Mouse (Mus musculus) MEL (cell line): ENCODE results near the gene Dsn1. TPM values are rescaled to one million over a fixed set of nuclear protein-coding genes. Genes with fewer than 3 reads are reported as not detected.

ENCODE experiments used
- DNase-seq: peaks from one replicate; pipeline ENCODE4 v3.0.0; 2011; ENCODE audit warnings: low read depth, low spot score
- H3K27ac ChIP-seq: 2 replicates; pipeline ENCODE4 v1.5.1; 2012; ENCODE audit warnings: low read depth, mild to moderate bottlenecking, control low read depth, low read length, moderate library complexity; ENCODE audit not compliant: control insufficient read depth
- H3K27me3 ChIP-seq, 2 experiments: fragments of 150-350 bp in 1 of 2; sonication (generic) in 1 of 2; 2 replicates each; pipeline ENCODE4 v1.6.1; 2012; ENCODE audit warnings: low read length in 2 of 2, mild to moderate bottlenecking in 2 of 2, improper control_type of control experiment in 1 of 2, moderate library complexity in 1 of 2; ENCODE audit not compliant: insufficient read depth in 2 of 2, control insufficient read depth in 1 of 2
- H3K36me3 ChIP-seq, 2 experiments: 2 replicates each; pipeline ENCODE4 v1.6.1; 2012 to 2014; ENCODE audit warnings: low read length in 2 of 2, improper control_type of control experiment in 1 of 2, inconsistent platforms in 1 of 2, mild to moderate bottlenecking in 1 of 2; ENCODE audit not compliant: insufficient read depth in 2 of 2, control insufficient read depth in 1 of 2
- H3K4me1 ChIP-seq, 2 experiments: fragments of 150-350 bp in 1 of 2; sonication (generic) in 1 of 2; 2 replicates each; pipeline ENCODE4 v1.6.1; 2012; ENCODE audit warnings: low read length in 2 of 2, improper control_type of control experiment in 1 of 2, mild to moderate bottlenecking in 1 of 2; ENCODE audit not compliant: insufficient read depth in 2 of 2, control insufficient read depth in 1 of 2
- H3K4me3 ChIP-seq, 2 experiments: fragments of 150-350 bp in 1 of 2; sonication (generic) in 1 of 2; 2 replicates each; pipeline ENCODE4 v1.5.1; 2012; ENCODE audit warnings: low read depth in 2 of 2, low read length in 2 of 2, mild to moderate bottlenecking in 2 of 2, moderate library complexity in 2 of 2, control low read depth in 1 of 2, improper control_type of control experiment in 1 of 2; ENCODE audit not compliant: control insufficient read depth in 1 of 2, insufficient read depth in 1 of 2
- H3K79me2 ChIP-seq: 2 replicates; pipeline ENCODE4 v1.6.1; 2012; ENCODE audit warnings: mild to moderate bottlenecking, low read length, moderate library complexity; ENCODE audit not compliant: control insufficient read depth, poor library complexity, insufficient read depth
- H3K9ac ChIP-seq: 2 replicates; pipeline ENCODE4 v1.6.1; 2012; ENCODE audit warnings: low read depth, mild to moderate bottlenecking, control low read depth, low read length, moderate library complexity; ENCODE audit not compliant: control insufficient read depth, poor library complexity, severe bottlenecking
- H3K9me3 ChIP-seq: fragments of 150-350 bp; sonication (generic); replicated peaks from 2 replicates; pipeline ENCODE4 v1.6.1; 2012; ENCODE audit warnings: mild to moderate bottlenecking, low read length, improper control_type of control experiment, moderate library complexity; ENCODE audit not compliant: insufficient read depth
- BHLHE40 ChIP-seq: IDR thresholded peaks from 2 replicates; pipeline ENCODE4 v1.6.1; 2012; ENCODE audit warnings: low read depth, mild to moderate bottlenecking, inconsistent platforms, low read length, improper control_type of control experiment, borderline replicate concordance
- CHD1 ChIP-seq: IDR thresholded peaks from 2 replicates; pipeline ENCODE4 v1.6.1; 2012; ENCODE audit warnings: low read depth, mild to moderate bottlenecking, inconsistent platforms, low read length, improper control_type of control experiment
- CHD2 ChIP-seq: IDR thresholded peaks from 2 replicates; pipeline ENCODE4 v1.6.1; 2011; ENCODE audit warnings: low read length, improper control_type of control experiment
- CTCF ChIP-seq, 3 experiments: IDR thresholded peaks in 2 of 3; conservative IDR thresholded peaks in 1 of 3; 2 replicates each; pipeline ENCODE4 v1.5.1; 2011 to 2012; ENCODE audit warnings: low read length in 3 of 3, low read depth in 2 of 3, mild to moderate bottlenecking in 2 of 3, improper control_type of control experiment in 1 of 3, inconsistent platforms in 1 of 3, mixed read lengths in 1 of 3, moderate library complexity in 1 of 3; ENCODE audit not compliant: control insufficient read depth in 1 of 3, insufficient read depth in 1 of 3, poor library complexity in 1 of 3, severe bottlenecking in 1 of 3
- E2F4 ChIP-seq: IDR thresholded peaks from 2 replicates; pipeline ENCODE4 v1.6.1; 2011; ENCODE audit warnings: low read depth, low read length, improper control_type of control experiment, borderline replicate concordance
- ELF1 ChIP-seq: IDR thresholded peaks from 2 replicates; pipeline ENCODE4 v1.6.1; 2014; ENCODE audit warnings: low read depth, mild to moderate bottlenecking, inconsistent platforms, low read length, improper control_type of control experiment, moderate library complexity
- ETS1 ChIP-seq: IDR thresholded peaks from 2 replicates; pipeline ENCODE4 v1.6.1; 2012; ENCODE audit warnings: low read depth, mild to moderate bottlenecking, inconsistent platforms, low read length, improper control_type of control experiment, moderate library complexity
- GABPA ChIP-seq: IDR thresholded peaks from 2 replicates; pipeline ENCODE4 v1.6.1; 2012; ENCODE audit warnings: low read depth, mild to moderate bottlenecking, inconsistent platforms, low read length, improper control_type of control experiment, moderate library complexity
- JUND ChIP-seq: IDR thresholded peaks from 2 replicates; pipeline ENCODE4 v1.6.1; 2011; ENCODE audit warnings: low read depth, mild to moderate bottlenecking, improper control_type of control experiment, low read length
- MAFK ChIP-seq: IDR thresholded peaks from 2 replicates; pipeline ENCODE4 v1.6.1; 2011; ENCODE audit warnings: low read depth, mild to moderate bottlenecking, low read length, improper control_type of control experiment, borderline replicate concordance
- MAX ChIP-seq: IDR thresholded peaks from 2 replicates; pipeline ENCODE4 v1.6.1; 2011; ENCODE audit warnings: low read length, improper control_type of control experiment
- MAZ ChIP-seq: IDR thresholded peaks from 2 replicates; pipeline ENCODE4 v1.6.1; 2012; ENCODE audit warnings: low read depth, mild to moderate bottlenecking, inconsistent platforms, low read length, improper control_type of control experiment
- MEF2A ChIP-seq: IDR thresholded peaks from 2 replicates; pipeline ENCODE4 v1.6.1; 2014; ENCODE audit warnings: low read depth, mild to moderate bottlenecking, inconsistent platforms, low read length, improper control_type of control experiment; ENCODE audit not compliant: poor library complexity, insufficient replicate concordance, severe bottlenecking; ENCODE audit errors: extremely low read depth
- MXI1 ChIP-seq: IDR thresholded peaks from 2 replicates; pipeline ENCODE4 v1.6.1; 2011; ENCODE audit warnings: mild to moderate bottlenecking, low read depth, low read length, improper control_type of control experiment
- MYB ChIP-seq: IDR thresholded peaks from 2 replicates; pipeline ENCODE4 v1.6.1; 2011; ENCODE audit warnings: mild to moderate bottlenecking, low read depth, low read length, improper control_type of control experiment
- MYC ChIP-seq: IDR thresholded peaks from 2 replicates; pipeline ENCODE4 v1.6.1; 2011; ENCODE audit warnings: low read depth, mild to moderate bottlenecking, low read length, improper control_type of control experiment, moderate library complexity
- NELFE ChIP-seq: IDR thresholded peaks from 2 replicates; pipeline ENCODE4 v1.6.1; 2011; ENCODE audit warnings: low read depth, low read length, improper control_type of control experiment
- NRF1 ChIP-seq: IDR thresholded peaks from 2 replicates; pipeline ENCODE4 v1.6.1; 2014; ENCODE audit warnings: low read depth, mild to moderate bottlenecking, inconsistent platforms, low read length, improper control_type of control experiment, moderate library complexity; ENCODE audit not compliant: poor library complexity, insufficient read depth, severe bottlenecking
- POLR2A ChIP-seq, 2 experiments: IDR thresholded peaks; 2 replicates each; pipeline ENCODE4 v1.6.1; 2011 to 2012; ENCODE audit warnings: low read length in 2 of 2, mild to moderate bottlenecking in 2 of 2, control low read depth in 1 of 2, improper control_type of control experiment in 1 of 2, low read depth in 1 of 2, moderate library complexity in 1 of 2; ENCODE audit not compliant: control insufficient read depth in 1 of 2, insufficient read depth in 1 of 2, poor library complexity in 1 of 2
- POLR2AphosphoS2 ChIP-seq: IDR thresholded peaks from 2 replicates; pipeline ENCODE4 v1.6.1; 2011; ENCODE audit warnings: low read length, improper control_type of control experiment
- RAD21 ChIP-seq: IDR thresholded peaks from 2 replicates; pipeline ENCODE4 v1.6.1; 2011; ENCODE audit warnings: mild to moderate bottlenecking, low read depth, low read length, improper control_type of control experiment
- RCOR1 ChIP-seq: IDR thresholded peaks from 2 replicates; pipeline ENCODE4 v1.6.1; 2012; ENCODE audit warnings: low read depth, mild to moderate bottlenecking, inconsistent platforms, low read length, improper control_type of control experiment
- SIN3A ChIP-seq: IDR thresholded peaks from 2 replicates; pipeline ENCODE4 v1.6.1; 2012; ENCODE audit warnings: low read length, improper control_type of control experiment, inconsistent platforms
- SMC3 ChIP-seq: IDR thresholded peaks from 2 replicates; pipeline ENCODE4 v1.6.1; 2011; ENCODE audit warnings: low read depth, low read length, improper control_type of control experiment
- TBP ChIP-seq: IDR thresholded peaks from 2 replicates; pipeline ENCODE4 v1.8.0; 2011; ENCODE audit warnings: low read depth, low read length, improper control_type of control experiment
- TCF12 ChIP-seq: IDR thresholded peaks from 2 replicates; pipeline ENCODE4 v1.6.1; 2014; ENCODE audit warnings: low read depth, mild to moderate bottlenecking, inconsistent platforms, low read length, improper control_type of control experiment, moderate library complexity
- UBTF ChIP-seq: IDR thresholded peaks from 2 replicates; pipeline ENCODE4 v1.6.1; 2012; ENCODE audit warnings: low read depth, mild to moderate bottlenecking, inconsistent platforms, low read length, improper control_type of control experiment, moderate library complexity, borderline replicate concordance; ENCODE audit not compliant: insufficient read depth
- USF1 ChIP-seq: IDR thresholded peaks from 2 replicates; pipeline ENCODE4 v1.6.1; 2014; ENCODE audit warnings: low read depth, mild to moderate bottlenecking, inconsistent platforms, low read length, improper control_type of control experiment, moderate library complexity
- ZC3H11A ChIP-seq: IDR thresholded peaks from 2 replicates; pipeline ENCODE4 v1.6.1; 2012; ENCODE audit warnings: low read depth, mild to moderate bottlenecking, inconsistent platforms, low read length, improper control_type of control experiment
- ZKSCAN1 ChIP-seq: IDR thresholded peaks from 2 replicates; pipeline ENCODE4 v1.6.1; 2012; ENCODE audit warnings: low read depth, mild to moderate bottlenecking, inconsistent platforms, low read length, improper control_type of control experiment, moderate library complexity
- ZMIZ1 ChIP-seq: IDR thresholded peaks from 2 replicates; pipeline ENCODE4 v1.6.1; 2012; ENCODE audit warnings: low read depth, mild to moderate bottlenecking, inconsistent platforms, low read length, improper control_type of control experiment, moderate library complexity
- polyA plus RNA-seq, 2 experiments: library from polyadenylated mRNA; stranded (reverse) in 1 of 2; unstranded in 1 of 2; fragments of >175 nt in 1 of 2; fragments of >200 nt in 1 of 2; gene quantifications; 2 replicates each; pipeline versions ENCODE4 v1.2.1 to v1.2.4; 2012; ENCODE audit warnings: low replicate concordance in 2 of 2, low read depth in 1 of 2; ENCODE audit not compliant: insufficient read length in 2 of 2, insufficient read depth in 1 of 2, missing spikeins in 1 of 2
- total RNA-seq: library from RNA; depleted of rRNA; stranded (reverse); fragments of 300-350 nt; gene quantifications from 2 replicates; pipeline ENCODE4 v1.2.3, GENCODE M21; 2012

Dsn1 gene
- total and polyA plus RNA-seq, 3 experiments, result 29.3 to 33.2 TPM; not detected in 1

DNA sequence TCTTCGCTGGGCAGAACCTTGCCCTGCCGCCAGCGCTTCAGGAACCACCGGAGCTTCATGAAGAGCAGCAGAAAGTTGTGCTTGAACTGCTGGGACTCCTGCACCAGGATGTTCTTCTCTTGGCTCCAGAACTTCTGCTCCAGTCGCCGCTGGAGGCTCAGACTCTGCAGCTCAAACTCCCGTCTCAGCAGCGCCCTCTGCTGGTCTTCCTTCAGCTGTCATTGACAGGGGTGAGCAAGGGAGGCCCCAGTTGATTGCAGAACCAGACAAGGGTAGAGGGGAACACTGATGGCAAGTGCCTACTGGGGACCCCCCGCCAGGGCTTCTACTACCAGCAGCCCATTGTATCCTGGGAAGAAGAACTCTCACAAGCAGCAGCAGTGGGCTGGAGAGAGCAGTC is 23.9 kb upstream of the Dsn1 start:
- no peak for TF ChIP-seq MXI1
- no peak for TF ChIP-seq MYC
- TF ChIP-seq SMC3, result peak; percentile 97
- no peak for TF ChIP-seq POLR2AphosphoS2
- TF ChIP-seq ZC3H11A, result peak; percentile 82
- no peak for TF ChIP-seq ETS1
- no peak for TF ChIP-seq RCOR1
- TF ChIP-seq MAZ, result no peak
- TF ChIP-seq MEF2A, result no peak
- TF ChIP-seq E2F4, result no peak
- TF ChIP-seq TBP, result no peak
- TF ChIP-seq USF1, result no peak
- TF ChIP-seq CTCF (IDR thresholded peaks at IDR 0.05 in 2 of 3, conservative IDR thresholded peaks at IDR 0.05 in 1 of 3; ENCODE audit: control insufficient read depth in 1 of 3, insufficient read depth in 1 of 3, low read depth in 2 of 3, low read length in 3 of 3, poor library complexity in 1 of 3, severe bottlenecking in 1 of 3), result peak; percentile 85 to 97 (median 95)
- TF ChIP-seq TCF12, result no peak
- no peak for TF ChIP-seq MYB
- TF ChIP-seq NELFE, result no peak
- peak; percentile 88 for TF ChIP-seq RAD21
- TF ChIP-seq ZMIZ1, result no peak
- TF ChIP-seq POLR2A (IDR thresholded peaks at IDR 0.05; ENCODE audit: control insufficient read depth in 1 of 2, insufficient read depth in 1 of 2, low read depth in 1 of 2, low read length in 2 of 2, poor library complexity in 1 of 2), result no peak
- TF ChIP-seq ELF1, result 0 out of 2 replicates have a peak, but pooled peaks have one; percentile 14
- TF ChIP-seq MAX, result no peak
- no peak for TF ChIP-seq CHD2
- TF ChIP-seq BHLHE40, result no peak
- TF ChIP-seq, all 39 proteins: peak for 5
- peak overlapping the region; percentile 40; the same call in 1 of the 2 replicates for H3K9ac ChIP-seq
- peaks cover 2% of the 10 kb centered on the region; the same call in 1 of the 2 replicates for H3K79me2 ChIP-seq
- no peaks in the 10 kb centered on the region for H3K27me3 ChIP-seq
- H3K9me3 ChIP-seq, result no peaks in the 10 kb centered on the region
- DNase-seq, result peak; percentile 86
- H3K36me3 ChIP-seq, result peaks cover 0 to 13% of the 10 kb centered on the region in 2 experiments; a peak in 2 of 4 replicates
- H3K4me1 ChIP-seq, result peaks cover 0 to 17% of the 10 kb centered on the region in 2 experiments; a peak in 3 of 4 replicates
- H3K4me3 ChIP-seq, result no peak overlapping the region
- H3K27ac ChIP-seq, result no peak overlapping the region

DNA sequence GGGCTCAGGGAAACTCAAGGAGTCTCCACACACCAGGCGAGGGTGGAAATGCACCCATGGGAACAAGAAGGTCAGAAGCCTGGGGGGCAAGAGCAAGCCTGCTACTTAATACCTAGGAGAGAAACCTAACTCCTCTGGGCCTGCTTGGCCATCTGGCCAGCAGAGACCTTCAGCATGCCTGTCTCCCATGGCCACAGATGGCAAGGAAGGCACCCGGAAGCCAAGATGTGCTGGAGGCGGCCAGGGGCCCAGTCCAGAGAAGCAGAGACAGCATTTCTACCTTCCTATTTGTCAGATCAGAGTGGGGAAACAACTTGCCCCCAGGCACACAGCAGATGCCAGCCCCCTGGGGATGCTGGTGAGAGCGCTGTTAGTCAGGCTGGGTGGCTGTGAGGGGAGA is 21.3 kb upstream of the Dsn1 start:
- no peak for DNase-seq
- Histone ChIP-seq H3K79me2 (peaks cover 2% of the 10 kb centered on the region; the same call in 1 of the 2 replicates), H3K4me3 (no peak overlapping the region), H3K9me3 (no peaks in the 10 kb centered on the region), H3K27me3 (no peaks in the 10 kb centered on the region), H3K4me1 (peaks cover 0 to 17% of the 10 kb centered on the region in 2 experiments; a peak in 3 of 4 replicates), H3K27ac (no peak overlapping the region), H3K9ac (no peak overlapping the region), H3K36me3 (peaks cover 0 to 13% of the 10 kb centered on the region in 2 experiments; a peak in 2 of 4 replicates)
- TF ChIP-seq RCOR1 (no peak), BHLHE40 (no peak), JUND (no peak), ETS1 (no peak), ZKSCAN1 (no peak), GABPA (no peak), NRF1 (no peak), MAFK (no peak), CHD2 (no peak), USF1 (no peak), UBTF (no peak), POLR2AphosphoS2 (no peak), CTCF (IDR thresholded peaks at IDR 0.05 in 2 of 3, conservative IDR thresholded peaks at IDR 0.05 in 1 of 3; ENCODE audit: control insufficient read depth in 1 of 3, insufficient read depth in 1 of 3, low read depth in 2 of 3, low read length in 3 of 3, poor library complexity in 1 of 3, severe bottlenecking in 1 of 3) (no peak), CHD1 (no peak), MAX (no peak), MXI1 (no peak), ELF1 (no peak), SIN3A (no peak), MEF2A (no peak), TCF12 (no peak)
